ENCODE assay signal across 19 mouse cellular contexts in the genomic region with DNA sequence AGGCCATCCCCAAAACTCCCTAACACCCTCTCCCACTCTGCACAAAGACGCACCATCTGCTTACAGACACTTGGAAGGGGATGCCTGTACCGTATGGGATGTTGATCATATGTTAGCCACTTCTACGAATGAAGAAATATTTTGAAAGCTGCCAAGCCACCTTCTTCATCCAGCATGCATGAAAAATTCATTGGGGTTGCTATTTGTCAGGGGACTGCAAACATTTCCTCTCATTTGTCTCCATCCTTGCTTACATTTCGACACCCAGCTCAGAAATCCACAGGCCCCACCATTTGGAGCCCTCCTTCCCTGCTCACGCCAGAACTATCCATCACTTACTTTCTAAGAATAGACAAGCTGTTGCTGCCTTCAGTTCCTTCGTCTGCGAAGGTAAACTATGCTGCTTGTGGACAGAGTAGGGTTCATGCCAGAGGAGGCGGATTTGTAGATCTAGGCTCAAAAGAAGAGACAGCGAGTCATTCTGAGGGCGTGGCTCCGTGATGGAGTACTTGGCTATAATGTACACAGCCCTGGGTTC. TPM values are rescaled to one million over a fixed set of nuclear protein-coding genes. Genes with fewer than 3 reads are reported as not detected.
DNase-seq lines count a peak whose midpoint lies in the region; ATAC-seq and TF ChIP-seq lines count a peak whose summit lies in the region.
"Had no signal": no experiment of that assay in that cellular context is flagged by ENCODE, and none has a peak within 500 bp of the region (broad histone marks: within the 10 kb centered on the region; RNA-seq: fewer than 3 reads in every experiment).

No protein-coding gene starts in this region.

- no peak overlapping the region for H3K4me3 ChIP-seq in forebrain, embryonic 14.5 days (ENCODE audit: low read depth, low read length)
- no peak overlapping the region for H3K4me3 ChIP-seq in forebrain, embryonic 11.5 days (ENCODE audit: low read depth, low read length)
- no peak overlapping the region for H3K4me3 ChIP-seq in lung, postnatal 0 days (ENCODE audit: low read depth, low read length)
- no peak overlapping the region for H3K4me3 ChIP-seq in forebrain, embryonic 16.5 days (replicated peaks; ENCODE audit: low read length)
- H3K4me3 ChIP-seq in stomach, embryonic 14.5 days (ENCODE audit: low read depth, low read length), result no peak overlapping the region
- H3K4me3 ChIP-seq: embryonic facial prominence, embryonic 12.5 days; gastrocnemius, adult 2 months; heart, embryonic 10.5 days; midbrain, embryonic 13.5 days; neural tube, embryonic 13.5 days had no signal

- no peak for TF ChIP-seq EP300 in lung, postnatal 0 days (IDR thresholded peaks at IDR 0.05)

- no peaks in the 10 kb centered on the region for H3K36me3 ChIP-seq in forebrain, embryonic 14.5 days (ENCODE audit: control insufficient read depth, insufficient read depth, low read length)
- H3K36me3 ChIP-seq in forebrain, embryonic 11.5 days (ENCODE audit: control insufficient read depth, insufficient read depth, low read length), result no peaks in the 10 kb centered on the region
- H3K36me3 ChIP-seq in lung, postnatal 0 days (ENCODE audit: insufficient read depth, low read length), result no peaks in the 10 kb centered on the region
- H3K36me3 ChIP-seq in forebrain, embryonic 16.5 days (ENCODE audit: control insufficient read depth, insufficient read depth), result no peaks in the 10 kb centered on the region
- H3K36me3 ChIP-seq in stomach, embryonic 14.5 days (ENCODE audit: control insufficient read depth, insufficient read depth, low read length), result no peaks in the 10 kb centered on the region
- H3K36me3 ChIP-seq: embryonic facial prominence, embryonic 12.5 days; G1E; heart, embryonic 10.5 days; midbrain, embryonic 13.5 days; neural tube, embryonic 13.5 days had no signal

- H3K4me1 ChIP-seq in forebrain, embryonic 14.5 days (ENCODE audit: control insufficient read depth, insufficient read depth, low read length), result 0 out of 2 replicates have a peak, but pooled peaks cover 2% of the 10 kb centered on the region
- H3K4me1 ChIP-seq in forebrain, embryonic 11.5 days (replicated peaks; ENCODE audit: control insufficient read depth, insufficient read depth, low read length), result no peaks in the 10 kb centered on the region
- H3K4me1 ChIP-seq in lung, postnatal 0 days (ENCODE audit: insufficient read depth, low read depth, low read length), result no peaks in the 10 kb centered on the region
- H3K4me1 ChIP-seq in forebrain, embryonic 16.5 days (replicated peaks; ENCODE audit: control insufficient read depth, insufficient read depth, low read length), result peaks cover 13% of the 10 kb centered on the region
- peaks cover 11% of the 10 kb centered on the region; the same call in 1 of the 2 replicates for H3K4me1 ChIP-seq in stomach, embryonic 14.5 days (ENCODE audit: control insufficient read depth, insufficient read depth, low read length)
- H3K4me1 ChIP-seq: neural tube, embryonic 13.5 days had no signal

- 72% methylated on average over 11 of the region's 11 CpGs for WGBS in forebrain, embryonic 14.5 days
- WGBS in forebrain, embryonic 11.5 days, result 85% methylated on average over 11 of the region's 11 CpGs
- 22% methylated on average over 11 of the region's 11 CpGs for WGBS in lung, postnatal 0 days
- 57% methylated on average over 11 of the region's 11 CpGs for WGBS in forebrain, embryonic 16.5 days
- WGBS in stomach, embryonic 14.5 days, result 20% methylated on average over 11 of the region's 11 CpGs

- TF ChIP-seq CTCF in lung, postnatal 0 days (IDR thresholded peaks at IDR 0.05), result no peak

- ATAC-seq in forebrain, embryonic 14.5 days, result peak; percentile 79
- ATAC-seq in forebrain, embryonic 11.5 days (replicated peaks; ENCODE audit: low FRiP score), result no peak
- peak; percentile 43 for ATAC-seq in lung, postnatal 0 days
- ATAC-seq in forebrain, embryonic 16.5 days, result peak; percentile 87
- ATAC-seq in stomach, embryonic 14.5 days (ENCODE audit: insufficient number of reproducible peaks, insufficient read depth, low FRiP score, low read depth), result peak; percentile 69; the same call in 1 of the 2 replicates
- ATAC-seq: inflammation-experienced regulatory T-cells, adult 6 months; liver, postnatal 0 days; midbrain, embryonic 13.5 days had no signal

- no peaks in the 10 kb centered on the region for H3K9me3 ChIP-seq in forebrain, embryonic 14.5 days (replicated peaks; ENCODE audit: control insufficient read depth, low read length)
- no peaks in the 10 kb centered on the region for H3K9me3 ChIP-seq in forebrain, embryonic 11.5 days (ENCODE audit: control insufficient read depth, low read length)
- no peaks in the 10 kb centered on the region for H3K9me3 ChIP-seq in lung, postnatal 0 days (ENCODE audit: low read length)
- no peaks in the 10 kb centered on the region for H3K9me3 ChIP-seq in forebrain, embryonic 16.5 days (ENCODE audit: control insufficient read depth, low read length)
- no peaks in the 10 kb centered on the region for H3K9me3 ChIP-seq in stomach, embryonic 14.5 days (ENCODE audit: control insufficient read depth, low read depth, low read length)
- H3K9me3 ChIP-seq: embryonic facial prominence, embryonic 12.5 days; heart, embryonic 10.5 days; midbrain, embryonic 13.5 days; neural tube, embryonic 13.5 days had no signal

- DNase-seq in forebrain, embryonic 14.5 days (ENCODE audit: low spot score), result peak; percentile 74
- no peak for DNase-seq in forebrain, embryonic 11.5 days (ENCODE audit: low spot score)
- no peak for DNase-seq in lung, postnatal 0 days (ENCODE audit: low spot score)
- no peak for DNase-seq in lung, postnatal 14 days
- no peak for DNase-seq in ovary, postnatal 10 days (ENCODE audit: low spot score)
- no peak for DNase-seq in kidney, adult 8-10 months
- DNase-seq: cerebellum, adult 9-10 months; liver, postnatal 0 days; spleen, adult 18-20 months had no signal

- no peak overlapping the region for H3K27ac ChIP-seq in forebrain, embryonic 14.5 days (ENCODE audit: low read depth, low read length)
- no peak overlapping the region for H3K27ac ChIP-seq in forebrain, embryonic 11.5 days (ENCODE audit: low read depth, low read length)
- no peak overlapping the region for H3K27ac ChIP-seq in lung, postnatal 0 days (ENCODE audit: low read length)
- peak overlapping the region; percentile 42; the same call in 1 of the 2 replicates for H3K27ac ChIP-seq in forebrain, embryonic 16.5 days (ENCODE audit: low read length)
- H3K27ac ChIP-seq in stomach, embryonic 14.5 days (ENCODE audit: low read length), result peak overlapping the region; percentile 39; the same call in 1 of the 2 replicates
- H3K27ac ChIP-seq: embryonic facial prominence, embryonic 12.5 days; gastrocnemius, adult 2 months; heart, embryonic 10.5 days; kidney, postnatal 0 days; midbrain, embryonic 13.5 days; neural tube, embryonic 13.5 days had no signal

- no peaks in the 10 kb centered on the region for H3K27me3 ChIP-seq in forebrain, embryonic 14.5 days (replicated peaks; ENCODE audit: control insufficient read depth, insufficient read depth, low read length)
- no peaks in the 10 kb centered on the region for H3K27me3 ChIP-seq in forebrain, embryonic 11.5 days (ENCODE audit: control insufficient read depth, insufficient read depth, low read length)
- no peaks in the 10 kb centered on the region for H3K27me3 ChIP-seq in lung, postnatal 0 days (replicated peaks; ENCODE audit: insufficient read depth, low read length)
- H3K27me3 ChIP-seq in forebrain, embryonic 16.5 days (replicated peaks; ENCODE audit: control insufficient read depth, insufficient read depth, low read length), result no peaks in the 10 kb centered on the region
- no peaks in the 10 kb centered on the region for H3K27me3 ChIP-seq in stomach, embryonic 14.5 days (ENCODE audit: control insufficient read depth, insufficient read depth, low read length)
- H3K27me3 ChIP-seq: embryonic facial prominence, embryonic 12.5 days; midbrain, embryonic 13.5 days; neural tube, embryonic 13.5 days had no signal

- no peak overlapping the region for H3K4me2 ChIP-seq in forebrain, embryonic 14.5 days (ENCODE audit: low read length)
- no peak overlapping the region for H3K4me2 ChIP-seq in forebrain, embryonic 11.5 days (ENCODE audit: low read depth, low read length, severe bottlenecking)
- no peak overlapping the region for H3K4me2 ChIP-seq in lung, postnatal 0 days (replicated peaks; ENCODE audit: low read depth, low read length)
- no peak overlapping the region for H3K4me2 ChIP-seq in forebrain, embryonic 16.5 days (ENCODE audit: low read length)
- H3K4me2 ChIP-seq in stomach, embryonic 14.5 days (replicated peaks; ENCODE audit: low read depth, low read length), result no peak overlapping the region
- H3K4me2 ChIP-seq: embryonic facial prominence, embryonic 12.5 days; midbrain, embryonic 13.5 days; neural tube, embryonic 13.5 days had no signal

- H3K9ac ChIP-seq in forebrain, embryonic 14.5 days (ENCODE audit: low read length), result no peak overlapping the region
- H3K9ac ChIP-seq in forebrain, embryonic 11.5 days (ENCODE audit: low read length), result no peak overlapping the region
- no peak overlapping the region for H3K9ac ChIP-seq in lung, postnatal 0 days (replicated peaks; ENCODE audit: low read depth)
- H3K9ac ChIP-seq in forebrain, embryonic 16.5 days (replicated peaks; ENCODE audit: low read depth, low read length), result no peak overlapping the region
- no peak overlapping the region for H3K9ac ChIP-seq in stomach, embryonic 14.5 days (replicated peaks; ENCODE audit: low read depth, low read length)
- H3K9ac ChIP-seq: embryonic facial prominence, embryonic 12.5 days; liver, postnatal 0 days; midbrain, embryonic 13.5 days; neural tube, embryonic 13.5 days had no signal

RNA-seq across cellular contexts. Expression of gene Cdh4, which starts 51.2 kb away (rescaled TPM):
- polyA plus RNA-seq in forebrain, embryonic 14.5 days (2014; fragmentation: Nextera tagmentation; extraction: Ambion mirVana), result 35.0 and 40.4 TPM in 2 replicates
- polyA plus RNA-seq in forebrain, embryonic 11.5 days (2014; fragmentation: Nextera tagmentation; extraction: Ambion mirVana), result 24.5 and 25.5 TPM in 2 replicates
- 2.6 and 3.4 TPM in 2 replicates for polyA plus RNA-seq in lung, postnatal 0 days (2015; fragmentation: Nextera tagmentation; extraction: Ambion mirVana)
- polyA plus RNA-seq in forebrain, embryonic 16.5 days (2015; fragmentation: Nextera tagmentation; extraction: Ambion mirVana), result 57.4 and 59.4 TPM in 2 replicates
- 2.5 and 2.8 TPM in 2 replicates for polyA plus RNA-seq in stomach, embryonic 14.5 days (2014; fragmentation: Nextera tagmentation; extraction: Ambion mirVana)
- polyA plus RNA-seq: G1E; inflammation-experienced regulatory T-cells, adult 6 months had no signal

Comparison
In these comparisons a context has a peak if more than half of its experiments do, and no peak if none do; other contexts are left out.
1. H3K27ac ChIP-seq: peak in forebrain, embryonic 16.5 days (single experiment) and stomach, embryonic 14.5 days (single experiment); none in forebrain, embryonic 14.5 days (single experiment), forebrain, embryonic 11.5 days (single experiment) and lung, postnatal 0 days (single experiment).